ENCODE assay signal across 27 mouse cellular contexts in the genomic region with DNA sequence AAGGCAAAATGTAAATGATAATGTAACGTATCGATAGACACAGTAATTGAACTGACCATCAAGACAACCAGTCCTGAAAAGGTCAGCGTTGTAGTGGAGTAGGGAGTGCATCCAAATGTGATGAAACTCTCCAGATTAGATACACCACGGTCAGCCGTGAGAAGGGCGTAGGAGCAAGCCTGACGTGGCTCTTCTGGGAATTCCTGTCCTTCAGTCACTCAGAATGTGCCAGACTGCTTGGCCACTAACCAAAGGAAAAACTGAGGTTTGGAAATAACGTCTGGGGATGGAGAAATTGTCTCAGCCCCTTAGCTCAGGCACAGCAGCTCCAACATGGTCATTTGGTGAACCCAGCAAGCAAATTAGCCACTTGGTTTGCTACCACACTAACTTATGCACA.
DNase-seq lines count a peak whose midpoint lies in the region; ATAC-seq lines count a peak whose summit lies in the region.
"Had no signal": no experiment of that assay in that cellular context is flagged by ENCODE, and none has a peak within 500 bp of the region (broad histone marks: within the 10 kb centered on the region; RNA-seq: fewer than 3 reads in every experiment).

No protein-coding gene starts in this region.

- H3K4me3 ChIP-seq in heart, embryonic 11.5 days (ENCODE audit: low read depth, low read length) = no peak overlapping the region
- H3K4me3 ChIP-seq: embryonic facial prominence, embryonic 13.5 days; erythroblast, embryonic 14.5 days; forebrain, embryonic 13.5 days; gastrocnemius, adult 2 months; hindbrain, embryonic 13.5 days; kidney, embryonic 15.5 days; left cerebral cortex, adult 2 months; limb, embryonic 10.5 days; liver, embryonic 15.5 days; lung, embryonic 15.5 days; stomach, embryonic 15.5 days had no signal

- no peak overlapping the region for H3K4me2 ChIP-seq in heart, embryonic 11.5 days
- H3K4me2 ChIP-seq: embryonic facial prominence, embryonic 13.5 days; forebrain, embryonic 13.5 days; hindbrain, embryonic 13.5 days; kidney, embryonic 15.5 days; liver, embryonic 15.5 days; lung, embryonic 15.5 days; midbrain, embryonic 11.5 days; stomach, embryonic 15.5 days had no signal

- no peak overlapping the region for H3K9ac ChIP-seq in heart, embryonic 11.5 days (ENCODE audit: low read depth, low read length)
- H3K9ac ChIP-seq: embryonic facial prominence, embryonic 13.5 days; forebrain, embryonic 13.5 days; hindbrain, embryonic 13.5 days; kidney, embryonic 15.5 days; liver, embryonic 15.5 days; lung, embryonic 15.5 days; stomach, embryonic 15.5 days had no signal

- no peak for ATAC-seq in heart, embryonic 11.5 days (replicated peaks; ENCODE audit: insufficient number of reproducible peaks, low FRiP score, low TSS enrichment)
- ATAC-seq: forebrain, embryonic 13.5 days had no signal

- no peak overlapping the region for H3K27ac ChIP-seq in heart, embryonic 11.5 days (ENCODE audit: low read depth, low read length)
- H3K27ac ChIP-seq: embryonic facial prominence, embryonic 13.5 days; forebrain, embryonic 13.5 days; gastrocnemius, adult 2 months; hindbrain, embryonic 13.5 days; kidney, embryonic 15.5 days; left cerebral cortex, adult 2 months; limb, embryonic 10.5 days; liver, embryonic 15.5 days; lung, embryonic 15.5 days; stomach, embryonic 15.5 days had no signal

- no peaks in the 10 kb centered on the region for H3K9me3 ChIP-seq in heart, embryonic 11.5 days (replicated peaks; ENCODE audit: control insufficient read depth, low read length)
- H3K9me3 ChIP-seq: embryonic facial prominence, embryonic 13.5 days; forebrain, embryonic 13.5 days; hindbrain, embryonic 13.5 days; kidney, embryonic 15.5 days; limb, embryonic 10.5 days; liver, embryonic 15.5 days; lung, embryonic 15.5 days; stomach, embryonic 15.5 days had no signal

- intact Hi-C loops in heart, postnatal 36 days (cut with DNase I) = no loop called here

- no peaks in the 10 kb centered on the region for H3K27me3 ChIP-seq in heart, embryonic 11.5 days (ENCODE audit: control insufficient read depth, insufficient read depth, low read length)
- H3K27me3 ChIP-seq: embryonic facial prominence, embryonic 13.5 days; forebrain, embryonic 13.5 days; hindbrain, embryonic 13.5 days; kidney, embryonic 15.5 days; liver, embryonic 15.5 days; lung, embryonic 15.5 days; stomach, embryonic 15.5 days had no signal

- H3K36me3 ChIP-seq in heart, embryonic 11.5 days (ENCODE audit: control insufficient read depth, insufficient read depth, low read length) = no peaks in the 10 kb centered on the region
- H3K36me3 ChIP-seq: embryonic facial prominence, embryonic 13.5 days; kidney, embryonic 15.5 days; limb, embryonic 10.5 days; liver, embryonic 15.5 days; lung, embryonic 15.5 days; stomach, embryonic 15.5 days had no signal

- no peaks in the 10 kb centered on the region for H3K4me1 ChIP-seq in heart, embryonic 11.5 days (ENCODE audit: control insufficient read depth, insufficient read depth, low read length)
- H3K4me1 ChIP-seq: embryonic facial prominence, embryonic 13.5 days; forebrain, embryonic 13.5 days; kidney, embryonic 15.5 days; limb, embryonic 10.5 days; liver, embryonic 15.5 days; lung, embryonic 15.5 days; stomach, embryonic 15.5 days had no signal

- peak; percentile 63 for DNase-seq in adrenal gland, adult 8-10 months
- DNase-seq in adrenal gland, adult 18-20 months (ENCODE audit: low spot score in 2 of 2) = no peak
- DNase-seq in heart, adult 9 months (ENCODE audit: low spot score in 2 of 2) = peak; percentile 19 to 51
- peak; percentile 14 for DNase-seq in adrenal gland, postnatal 25 days
- peak; percentile 18 to 32 for DNase-seq in heart, postnatal 36 days
- DNase-seq in kidney, postnatal 25 days = no peak
- DNase-seq in ovary, postnatal 14 days (ENCODE audit: low spot score) = no peak
- DNase-seq: cerebellum, adult 18-20 months; cerebellum, postnatal 36 days; embryo, embryonic 11 days; gastrocnemius, adult 2 months; kidney, adult 11 months; liver; right cerebral cortex, postnatal 14 days; thymus, postnatal 36 days had no signal

- WGBS in heart, embryonic 11.5 days (ENCODE audit: insufficient replicate concordance) = 64% methylated on average over 8 of the region's 8 CpGs

Comparison
In these comparisons a context has a peak if more than half of its experiments do, and no peak if none do; other contexts are left out.
1. DNase-seq: peak in adrenal gland, adult 8-10 months (single experiment), heart, adult 9 months (2 of 2), adrenal gland, postnatal 25 days (single experiment) and heart, postnatal 36 days (2 of 2); none in adrenal gland, adult 18-20 months (0 of 2), kidney, postnatal 25 days (0 of 2) and ovary, postnatal 14 days (single experiment).